Mouse (Mus musculus) spleen, adult 2 months (tissue): Measurements from ENCODE around the gene Sumo2. TPM values are rescaled to one million over a fixed set of nuclear protein-coding genes. Genes with fewer than 3 reads are reported as not detected.
A peak's percentile ranks its signal among the peaks of the same experiment; 100 is the strongest.

Experiments used
- DNase-seq, 2 experiments: peaks; one replicate each; pipeline versions ENCODE4 v3.0.0 to v3.0.0-alpha.2; 2012 to 2021; ENCODE audit warnings: low spot score in 2 of 2, low read depth in 1 of 2
- H3K27ac ChIP-seq: fragments of 200-500 bp; 2 replicates; pipeline ENCODE4 v1.5.1; 2012; ENCODE audit warnings: low read length, inconsistent platforms; ENCODE audit not compliant: insufficient read depth
- H3K27me3 ChIP-seq: fragments of 200-500 bp; 2 replicates; pipeline ENCODE4 v1.6.1; 2012; ENCODE audit warnings: mild to moderate bottlenecking, moderate library complexity, low read length, inconsistent platforms; ENCODE audit not compliant: control insufficient read depth, insufficient read depth
- H3K36me3 ChIP-seq: fragments of 200-500 bp; 2 replicates; pipeline ENCODE4 v1.6.1; 2012; ENCODE audit warnings: mild to moderate bottlenecking, low read length, inconsistent platforms; ENCODE audit not compliant: control insufficient read depth, insufficient read depth
- H3K4me1 ChIP-seq: fragments of 200-500 bp; 2 replicates; pipeline ENCODE4 v1.6.1; 2011; ENCODE audit warnings: inconsistent platforms; ENCODE audit not compliant: control insufficient read depth, insufficient read depth, insufficient read length
- H3K4me3 ChIP-seq: fragments of 200-500 bp; 2 replicates; pipeline ENCODE4 v1.5.1; 2011; ENCODE audit warnings: mild to moderate bottlenecking, inconsistent platforms; ENCODE audit not compliant: insufficient read depth, insufficient read length; ENCODE audit errors: extremely low read depth
- CTCF ChIP-seq: fragments of 200-500 bp; IDR thresholded peaks from 2 replicates; pipeline ENCODE4 v1.5.1; 2011; ENCODE audit warnings: mild to moderate bottlenecking, inconsistent platforms; ENCODE audit not compliant: insufficient read depth, insufficient read length, insufficient replicate concordance; ENCODE audit errors: extremely low read depth
- POLR2A ChIP-seq: fragments of 200-500 bp; IDR thresholded peaks from 2 replicates; pipeline ENCODE4 v1.6.1; 2011; ENCODE audit warnings: low read depth, low read length, inconsistent platforms
- WGBS: fragments of 180-500 bp; shearing (Covaris S2); methylation state at CpG from one replicate; pipeline ENCODE4 v1.1.7; 2018; 5-methylcytosine and 5-hydroxymethylcytosine counted together
- polyA plus RNA-seq: library from polyadenylated mRNA; depleted of rRNA; stranded (reverse); fragments of >200 nt; gene quantifications from 2 replicates; pipeline ENCODE4 v1.2.3, GENCODE M21; 2012

The Sumo2 gene
- polyA plus RNA-seq, 1 experiment, result 28.3 TPM

- 19% methylated on average over 8 of the region's 8 CpGs for WGBS
- H3K27me3 ChIP-seq, result no peaks in the 10 kb centered on the region
- peak overlapping the region; percentile 85 for H3K4me3 ChIP-seq
- peaks cover 34% of the 10 kb centered on the region; the same call in 1 of the 2 replicates for H3K4me1 ChIP-seq
- no peaks in the 10 kb centered on the region for H3K36me3 ChIP-seq
- H3K27ac ChIP-seq, result peak overlapping the region; percentile 86
- peak; percentile 54 to 57 for DNase-seq
- TF ChIP-seq CTCF (no peak), POLR2A (no peak)
Observed at GRCm38 (mm10) chr11:115512407-115513183, 23.5 kb downstream of the Sumo2 start.

DNA sequence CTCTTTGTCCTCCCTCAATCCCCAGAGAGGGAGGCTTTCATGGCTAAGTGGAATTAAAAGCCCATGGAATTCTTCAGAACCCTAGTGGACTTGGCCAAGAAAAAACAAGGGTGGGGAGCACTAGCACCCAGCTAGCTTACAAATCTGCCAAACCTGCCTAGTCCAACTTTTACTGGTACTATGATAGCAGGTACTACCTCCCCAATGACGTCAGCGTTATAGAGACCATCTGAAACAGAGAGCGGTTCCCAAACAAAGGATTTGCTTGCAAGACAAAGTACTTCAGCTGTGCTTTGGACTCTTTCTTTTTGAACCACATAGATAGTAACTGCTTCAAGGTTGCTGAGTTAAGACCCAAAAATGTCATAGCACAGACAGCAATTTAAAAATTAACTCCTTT lies 24.1 kb downstream of the Sumo2 start:
- WGBS, result 71% methylated on average over 3 of the region's 3 CpGs
- Histone ChIP-seq H3K36me3 (no peaks in the 10 kb centered on the region), H3K27ac (peak overlapping the region; percentile 69), H3K4me3 (0 out of 2 replicates have a peak overlapping the region, but pooled peaks have one; percentile 85), H3K4me1 (peaks cover 34% of the 10 kb centered on the region; the same call in 1 of the 2 replicates), H3K27me3 (no peaks in the 10 kb centered on the region)
- DNase-seq, result no peak
- TF ChIP-seq CTCF (no peak), POLR2A (no peak)

DNA sequence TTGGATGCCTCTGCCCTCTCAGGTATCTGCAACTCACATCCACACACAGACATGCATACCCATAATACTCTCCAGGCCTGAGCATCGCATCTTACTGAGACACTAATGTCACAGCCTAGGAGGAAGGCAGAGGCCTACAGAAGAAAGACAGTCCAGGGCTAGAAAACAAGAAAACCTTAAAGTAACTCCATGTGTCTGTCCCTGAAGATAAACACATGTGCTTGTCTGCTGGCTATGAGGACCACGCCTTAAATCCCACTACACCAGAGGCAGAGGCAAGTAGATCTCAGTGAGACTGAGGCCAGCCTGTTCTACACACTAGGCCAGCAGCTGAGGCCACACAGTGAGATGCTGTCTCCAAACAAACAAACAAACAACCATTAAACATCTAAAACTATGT lies 25.0 kb downstream of the Sumo2 start:
- no peak for DNase-seq
- TF ChIP-seq CTCF (no peak), POLR2A (no peak)
- Histone ChIP-seq H3K27me3 (no peaks in the 10 kb centered on the region), H3K27ac (0 out of 2 replicates have a peak overlapping the region, but pooled peaks have one; percentile 1), H3K36me3 (no peaks in the 10 kb centered on the region), H3K4me1 (peaks cover 34% of the 10 kb centered on the region; the same call in 1 of the 2 replicates), H3K4me3 (no peak overlapping the region)
- WGBS, result 78% methylated on average over 2 of the region's 2 CpGs

DNA sequence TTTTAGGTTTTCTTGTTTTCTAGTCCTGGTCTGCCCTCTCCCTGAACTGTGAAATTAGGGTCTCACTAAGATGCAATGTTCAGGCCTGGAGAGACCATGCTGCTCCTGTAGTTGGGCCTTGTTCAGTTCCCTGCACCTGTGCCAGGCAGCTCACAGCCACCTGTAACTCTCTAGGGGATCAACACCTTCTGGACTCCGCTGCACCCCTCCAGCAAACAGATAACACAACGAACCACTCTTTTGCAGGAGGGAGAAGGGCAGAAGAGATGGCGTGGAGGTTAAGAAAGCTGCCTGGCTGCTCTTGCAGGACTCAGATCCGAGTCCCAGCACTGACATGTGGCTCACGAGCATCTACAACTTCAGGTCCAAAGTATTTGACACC lies 25.6 kb downstream of the Sumo2 start:
- H3K27ac ChIP-seq, result peak overlapping the region; percentile 21; the same call in 1 of the 2 replicates
- 65% methylated on average over 5 of the region's 5 CpGs for WGBS
- no peak for TF ChIP-seq CTCF
- no peak for TF ChIP-seq POLR2A
- H3K27me3 ChIP-seq, result no peaks in the 10 kb centered on the region
- no peak for DNase-seq
- no peaks in the 10 kb centered on the region for H3K36me3 ChIP-seq
- H3K4me1 ChIP-seq, result peaks cover 34% of the 10 kb centered on the region; the same call in 1 of the 2 replicates
- no peak overlapping the region for H3K4me3 ChIP-seq

DNA sequence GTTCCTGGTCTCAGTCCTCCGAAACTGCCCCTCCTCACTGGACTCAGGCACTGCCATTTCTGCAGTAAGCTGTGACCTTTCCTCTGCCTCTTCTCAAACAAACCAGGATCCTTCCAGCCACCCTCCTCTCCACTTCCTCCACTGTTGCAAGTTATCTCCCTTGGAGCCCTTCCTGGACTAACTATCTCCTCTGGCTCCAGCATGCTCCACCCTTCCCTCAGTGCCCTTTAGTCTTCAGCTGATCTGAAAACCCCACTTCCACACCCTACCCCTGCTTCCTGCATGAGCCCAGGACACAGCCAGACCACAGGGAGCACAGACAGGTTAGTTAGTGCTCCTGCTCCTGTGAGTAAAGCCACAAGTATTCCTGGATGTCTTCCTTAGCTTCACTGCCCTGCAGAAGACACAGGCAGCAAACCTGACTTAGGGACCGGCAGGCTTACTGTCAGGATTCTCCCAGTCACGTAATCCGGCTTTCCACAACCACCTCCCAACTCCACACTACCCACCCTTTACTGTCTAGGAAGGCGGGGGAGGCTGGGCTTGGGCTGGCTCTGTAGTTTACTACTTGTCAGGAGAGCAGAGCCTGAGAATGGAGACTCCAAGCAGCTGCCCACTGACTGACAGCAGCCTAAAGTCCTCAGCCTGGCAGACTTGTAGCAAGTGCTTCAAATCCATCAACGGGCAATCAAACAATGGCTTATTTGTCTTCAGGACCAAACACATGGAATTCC lies 26.1 kb downstream of the Sumo2 start:
- H3K36me3 ChIP-seq, result no peaks in the 10 kb centered on the region
- WGBS, result 79% methylated on average over 6 of the region's 6 CpGs
- no peak for TF ChIP-seq CTCF
- TF ChIP-seq POLR2A, result no peak
- H3K27me3 ChIP-seq, result no peaks in the 10 kb centered on the region
- no peak overlapping the region for H3K4me3 ChIP-seq
- no peak for DNase-seq
- H3K4me1 ChIP-seq, result peaks cover 33% of the 10 kb centered on the region; the same call in 1 of the 2 replicates
- no peak overlapping the region; the same call in 1 of the 2 replicates for H3K27ac ChIP-seq

GRCm38 (mm10) chr11:115508061-115508460 lies 28.0 kb downstream of the Sumo2 start:
- H3K4me3 ChIP-seq, result no peak overlapping the region
- peaks cover 31% of the 10 kb centered on the region; the same call in 1 of the 2 replicates for H3K4me1 ChIP-seq
- peak overlapping the region; percentile 16; the same call in 1 of the 2 replicates for H3K27ac ChIP-seq
- no peaks in the 10 kb centered on the region for H3K36me3 ChIP-seq
- 60% methylated on average over 2 of the region's 2 CpGs for WGBS
- TF ChIP-seq POLR2A, result no peak
- no peak for TF ChIP-seq CTCF
- peak in 1 of 2 experiments; percentile 14 for DNase-seq
- no peaks in the 10 kb centered on the region for H3K27me3 ChIP-seq
